Mouse (Mus musculus) small intestine, adult 2 months (tissue): ENCODE data around the gene Ap1g1. TPM values are rescaled to one million over a fixed set of nuclear protein-coding genes. Genes with fewer than 3 reads are reported as not detected.
"Not testable (repeated sequence)": the region's sequence is repeated elsewhere in the genome, so short reads cannot be mapped to it uniquely, and the experiment has no call there.

Experiments used
- H3K27ac ChIP-seq: fragments of 200-500 bp; 2 replicates; pipeline ENCODE4 v1.5.1; 2012; ENCODE audit warnings: low read depth, low read length, control low read depth, inconsistent platforms; ENCODE audit not compliant: insufficient read depth
- H3K27me3 ChIP-seq: fragments of 200-500 bp; 2 replicates; pipeline ENCODE4 v1.6.1; 2012; ENCODE audit warnings: mild to moderate bottlenecking, moderate library complexity, low read length, inconsistent platforms; ENCODE audit not compliant: control insufficient read depth, insufficient read depth
- H3K36me3 ChIP-seq: fragments of 200-500 bp; 2 replicates; pipeline ENCODE4 v1.6.1; 2012; ENCODE audit warnings: mild to moderate bottlenecking, low read length, control low read depth, inconsistent platforms; ENCODE audit not compliant: control insufficient read depth, insufficient read depth
- H3K4me1 ChIP-seq: fragments of 200-500 bp; 2 replicates; pipeline ENCODE4 v1.6.1; 2012; ENCODE audit warnings: low read length, inconsistent platforms, mixed read lengths; ENCODE audit not compliant: control insufficient read depth, insufficient read depth, insufficient read length
- H3K4me3 ChIP-seq: fragments of 200-500 bp; 2 replicates; pipeline ENCODE4 v1.5.1; 2012; ENCODE audit warnings: low read depth, mild to moderate bottlenecking, control low read depth, inconsistent platforms, low read length, moderate library complexity
- CTCF ChIP-seq: fragments of 200-500 bp; IDR thresholded peaks from 2 replicates; pipeline ENCODE4 v1.5.1; 2012; ENCODE audit warnings: low read depth, mild to moderate bottlenecking, control low read depth, inconsistent platforms, low read length, moderate library complexity, mixed read lengths; ENCODE audit not compliant: insufficient replicate concordance, insufficient read length; ENCODE audit errors: extremely low read depth
- POLR2A ChIP-seq: fragments of 200-500 bp; IDR thresholded peaks from 2 replicates; pipeline ENCODE4 v1.6.1; 2012; ENCODE audit warnings: low read depth, mild to moderate bottlenecking, control low read depth, inconsistent platforms, low read length, moderate library complexity
- WGBS: fragments of 180-500 bp; shearing (Covaris S2); methylation state at CpG from one replicate; pipeline ENCODE4 v1.1.7; 2018; 5-methylcytosine and 5-hydroxymethylcytosine counted together
- polyA plus RNA-seq: library from polyadenylated mRNA; depleted of rRNA; stranded (reverse); fragments of >200 nt; gene quantifications from 2 replicates; pipeline ENCODE4 v1.2.3, GENCODE M21; 2012

Gene Ap1g1
- polyA plus RNA-seq, 1 experiment = 18.8 TPM

- Histone ChIP-seq H3K27ac (peak overlapping the region; percentile 82), H3K4me1 (peaks cover 7% of the 10 kb centered on the region; the same call in 1 of the 2 replicates), H3K36me3 (peaks cover 28% of the 10 kb centered on the region), H3K4me3 (no peak overlapping the region), H3K27me3 (no peaks in the 10 kb centered on the region)
- WGBS = 33% methylated on average over 2 of the region's 2 CpGs
- no peak for TF ChIP-seq CTCF
These were observed 85.0 kb downstream of the Ap1g1 start for GRCm38 (mm10) chr8:109863398-109863797.

- Histone ChIP-seq H3K4me3 (no peak overlapping the region), H3K27me3 (no peaks in the 10 kb centered on the region), H3K27ac (peak overlapping the region; percentile 72), H3K36me3 (peaks cover 22% of the 10 kb centered on the region), H3K4me1 (peaks cover 7% of the 10 kb centered on the region; the same call in 1 of the 2 replicates)
- TF ChIP-seq CTCF = no peak
- no peak for TF ChIP-seq POLR2A
- WGBS = 38% methylated on average over 2 of the region's 2 CpGs
These were observed 86.4 kb downstream of the Ap1g1 start for GRCm38 (mm10) chr8:109864798-109865197.

GRCm38 (mm10) chr8:109865536-109865935 is 87.2 kb downstream of the Ap1g1 start:
- 60% methylated on average over 4 of the region's 4 CpGs for WGBS
- H3K27ac ChIP-seq = peak overlapping the region; percentile 72
- TF ChIP-seq CTCF = no peak
- no peak for TF ChIP-seq POLR2A

GRCm38 (mm10) chr8:109866690-109867089 is 88.3 kb downstream of the Ap1g1 start:
- no peaks in the 10 kb centered on the region for H3K27me3 ChIP-seq
- H3K4me3 ChIP-seq = no peak overlapping the region
- H3K27ac ChIP-seq = 0 out of 2 replicates have a peak overlapping the region, but pooled peaks have one; percentile 21
- H3K4me1 ChIP-seq = peaks cover 9% of the 10 kb centered on the region; the same call in 1 of the 2 replicates
- H3K36me3 ChIP-seq = peaks cover 8% of the 10 kb centered on the region
- WGBS = 77% methylated on average over 5 of the region's 5 CpGs
- TF ChIP-seq POLR2A (no peak), CTCF (no peak)

More at GRCm38 (mm10) chr8:109865536-109865935, 87.2 kb downstream of the Ap1g1 start:
- H3K27me3 ChIP-seq = no peaks in the 10 kb centered on the region
- peaks cover 7% of the 10 kb centered on the region; the same call in 1 of the 2 replicates for H3K4me1 ChIP-seq
- H3K36me3 ChIP-seq = peaks cover 15% of the 10 kb centered on the region
- no peak overlapping the region for H3K4me3 ChIP-seq

- no peaks in the 10 kb centered on the region for H3K36me3 ChIP-seq
- peak; percentile 93 for TF ChIP-seq POLR2A
- peak; percentile 23; the same call in 1 of the 2 replicates for TF ChIP-seq CTCF
- H3K27ac ChIP-seq = peak within 1 kb of the TSS; percentile 82
- H3K27me3 ChIP-seq = no peaks in the 10 kb centered on the region
- peak within 1 kb of the TSS; percentile 76 for H3K4me3 ChIP-seq
- 1% methylated on average over 42 of the region's 42 CpGs for WGBS
- peaks cover 9% of the 10 kb centered on the region; the same call in 1 of the 2 replicates for H3K4me1 ChIP-seq
These were observed 89.8 kb downstream of the Ap1g1 start, which contains the start of gene Phlpp2 for GRCm38 (mm10) chr8:109868003-109868679. Phlpp2 (plus strand) TSS chr8:109868542.

GRCm38 (mm10) chr8:109868680-109869361 is 90.5 kb downstream of the Ap1g1 start:
- H3K4me1 ChIP-seq = peaks cover 7% of the 10 kb centered on the region; the same call in 1 of the 2 replicates
- no peak for TF ChIP-seq POLR2A
- no peak for TF ChIP-seq CTCF
- 3% methylated on average over 77 of the region's 78 CpGs for WGBS

GRCm38 (mm10) chr8:109871056-109871455 is 92.7 kb downstream of the Ap1g1 start:
- Histone ChIP-seq H3K36me3 (no peaks in the 10 kb centered on the region), H3K27ac (no peak overlapping the region), H3K4me3 (no peak overlapping the region), H3K4me1 (peaks cover 6% of the 10 kb centered on the region; the same call in 1 of the 2 replicates), H3K27me3 (no peaks in the 10 kb centered on the region)
- TF ChIP-seq POLR2A (no peak), CTCF (no peak)
- WGBS = 60% methylated on average over 1 of the region's 1 CpGs

More at GRCm38 (mm10) chr8:109868680-109869361, 90.5 kb downstream of the Ap1g1 start:
- H3K27ac ChIP-seq = peak overlapping the region; percentile 48
- H3K4me3 ChIP-seq = peak overlapping the region; percentile 76
- H3K36me3 ChIP-seq = no peaks in the 10 kb centered on the region
- no peaks in the 10 kb centered on the region for H3K27me3 ChIP-seq

GRCm38 (mm10) chr8:109873800-109874199 is 95.4 kb downstream of the Ap1g1 start:
- peaks cover 14% of the 10 kb centered on the region for H3K36me3 ChIP-seq
- WGBS = 96% methylated on average over 3 of the region's 3 CpGs
- not testable (repeated sequence) for H3K27me3 ChIP-seq, H3K4me1 ChIP-seq, H3K27ac ChIP-seq, H3K4me3 ChIP-seq
